Mouse (Mus musculus) lung, postnatal 0 days (tissue): Measurements from ENCODE around the gene H1f0. TPM values are rescaled to one million over a fixed set of nuclear protein-coding genes. Genes with fewer than 3 reads are reported as not detected.
A peak's percentile ranks its signal among the peaks of the same experiment; 100 is the strongest.

Source experiments
- ATAC-seq: fragments of 200-750 bp; cut with Nextera tagmentation; 2 replicates; pipeline ENCODE4 v1.8.0; 2017; ENCODE audit warnings: moderate library complexity
- DNase-seq: peaks from one replicate; pipeline ENCODE4 v3.0.0-alpha.2; 2016; ENCODE audit warnings: low spot score
- H3K27ac ChIP-seq: fragments of 300-500 bp; sonication (generic); 2 replicates; pipeline ENCODE4 v1.5.1; 2014; ENCODE audit warnings: antibody characterized with exemption, mild to moderate bottlenecking, low read length, mixed read lengths
- H3K27me3 ChIP-seq: fragments of 300-500 bp; sonication (generic); replicated peaks from 2 replicates; pipeline ENCODE4 v1.6.1; 2014; ENCODE audit warnings: low read length, mixed read lengths; ENCODE audit not compliant: insufficient read depth
- H3K36me3 ChIP-seq: fragments of 300-500 bp; sonication (generic); 2 replicates; pipeline ENCODE4 v1.6.1; 2014; ENCODE audit warnings: low read length, mixed read lengths; ENCODE audit not compliant: insufficient read depth
- H3K4me1 ChIP-seq: fragments of 300-500 bp; sonication (generic); 2 replicates; pipeline ENCODE4 v1.6.1; 2014; ENCODE audit warnings: antibody characterized with exemption, low read depth, low read length, mixed read lengths; ENCODE audit not compliant: insufficient read depth
- H3K4me2 ChIP-seq: fragments of 300-500 bp; sonication (generic); replicated peaks from 2 replicates; pipeline ENCODE4 v1.6.1; 2014; ENCODE audit warnings: low read depth, mild to moderate bottlenecking, low read length, moderate library complexity, mixed read lengths
- H3K4me3 ChIP-seq: fragments of 300-500 bp; sonication (generic); 2 replicates; pipeline ENCODE4 v1.5.1; 2014; ENCODE audit warnings: low read depth, low read length
- H3K9ac ChIP-seq: fragments of 300-500 bp; sonication (generic); replicated peaks from 2 replicates; pipeline ENCODE4 v1.6.1; 2014; ENCODE audit warnings: low read depth, mild to moderate bottlenecking
- H3K9me3 ChIP-seq: fragments of 300-500 bp; sonication (generic); 2 replicates; pipeline ENCODE4 v1.6.1; 2016; ENCODE audit warnings: low read length, mixed read lengths
- CTCF ChIP-seq: IDR thresholded peaks from 2 replicates; pipeline ENCODE4 v1.5.1; 2016; ENCODE audit warnings: antibody characterized with exemption, mild to moderate bottlenecking
- EP300 ChIP-seq: IDR thresholded peaks from 2 replicates; pipeline ENCODE4 v1.6.1; 2016; ENCODE audit warnings: antibody characterized with exemption, mild to moderate bottlenecking, control low read depth
- WGBS: fragments of 180-500 bp; shearing (Covaris S2); extraction: QIAGEN DNeasy Blood & Tissue Kit; methylation state at CpG from one replicate; pipeline ENCODE4 v1.1.7; 2014; 5-methylcytosine and 5-hydroxymethylcytosine counted together
- polyA plus RNA-seq: library from polyadenylated mRNA; unstranded; fragments of >200 nt; fragmentation: Nextera tagmentation; extraction: Ambion mirVana; gene quantifications from 2 replicates; pipeline ENCODE4 v1.2.1, GENCODE M21; 2015

Gene H1f0
- polyA plus RNA-seq, 1 experiment from 2014 or later: 263 TPM

DNA sequence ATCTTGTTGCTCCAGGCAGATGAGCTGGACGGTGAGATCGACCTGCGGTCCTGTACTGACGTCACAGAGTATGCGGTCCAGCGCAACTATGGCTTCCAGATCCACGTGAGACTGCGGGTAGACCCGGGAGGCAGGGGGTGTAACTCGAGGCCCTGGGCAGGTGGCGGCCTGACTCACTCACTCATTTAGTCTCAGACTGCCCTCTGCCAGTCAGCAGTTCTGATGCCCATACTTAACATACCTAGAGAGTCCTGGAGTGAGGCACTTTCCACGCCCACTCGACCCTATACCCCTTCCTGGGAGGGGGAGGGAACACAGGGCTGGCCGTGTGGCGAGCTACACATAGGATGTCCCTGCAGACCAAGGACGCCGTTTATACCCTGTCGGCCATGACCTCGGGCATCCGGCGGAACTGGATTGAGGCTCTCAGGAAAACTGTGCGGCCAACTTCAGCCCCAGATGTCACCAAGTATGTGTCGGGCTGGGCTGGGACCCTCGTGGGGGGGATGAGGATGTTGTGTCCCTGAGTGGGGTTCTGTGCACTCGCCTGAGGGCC is 37.2 kb upstream of the H1f0 start:
- Histone ChIP-seq H3K4me2 (no peak overlapping the region), H3K9ac (no peak overlapping the region), H3K9me3 (no peaks in the 10 kb centered on the region), H3K36me3 (peaks cover 43% of the 10 kb centered on the region), H3K27me3 (no peaks in the 10 kb centered on the region), H3K27ac (no peak overlapping the region), H3K4me1 (no peaks in the 10 kb centered on the region), H3K4me3 (no peak overlapping the region)
- DNase-seq (no peak), ATAC-seq (no peak)
- TF ChIP-seq CTCF: no peak
- TF ChIP-seq EP300: no peak
- 88% methylated on average over 25 of the region's 25 CpGs for WGBS

DNA sequence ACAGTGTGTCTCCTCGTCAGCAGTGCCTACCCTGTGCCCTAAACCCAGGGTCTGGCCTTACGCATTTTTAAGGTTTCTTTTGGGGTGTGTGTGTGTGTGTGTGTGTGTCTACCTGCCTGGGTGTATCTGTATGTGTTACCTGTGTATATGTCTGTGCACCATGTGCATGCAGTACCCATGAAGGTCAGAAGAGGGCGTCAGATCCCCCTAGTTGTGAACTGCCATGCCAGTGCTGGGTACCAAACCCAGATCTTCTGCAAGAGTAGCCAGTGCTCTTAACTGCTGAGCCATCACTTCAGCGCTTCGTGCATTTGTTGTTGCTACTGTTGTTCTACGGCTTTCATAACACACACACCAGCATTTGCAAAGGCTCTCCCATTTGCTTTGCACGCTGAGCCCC is 36.0 kb upstream of the H1f0 start:
- no peak overlapping the region for H3K4me2 ChIP-seq

DNA sequence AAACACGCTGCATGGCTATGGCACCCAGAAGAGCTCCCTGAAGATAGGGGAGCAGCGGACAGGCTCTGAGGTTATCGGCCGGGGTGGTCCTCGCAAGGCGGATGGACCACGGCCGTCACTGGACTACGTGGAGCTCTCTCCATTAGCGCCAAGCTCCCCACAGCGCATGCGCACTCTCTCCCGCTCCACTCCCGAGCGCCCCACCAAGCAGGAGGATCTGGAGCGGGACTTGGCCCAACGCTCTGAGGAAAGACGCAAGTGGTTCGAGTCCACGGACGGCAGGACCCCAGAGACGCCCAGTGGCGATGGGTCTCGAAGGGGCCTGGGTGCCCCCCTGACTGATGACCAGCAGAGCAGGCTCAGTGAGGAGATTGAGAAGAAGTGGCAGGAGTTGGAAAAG is 35.3 kb upstream of the H1f0 start:
- H3K4me1 ChIP-seq: no peaks in the 10 kb centered on the region
- H3K27ac ChIP-seq: no peak overlapping the region
- 97% methylated on average over 24 of the region's 24 CpGs for WGBS
- ATAC-seq (no peak), DNase-seq (no peak)
- no peaks in the 10 kb centered on the region for H3K27me3 ChIP-seq
- H3K4me3 ChIP-seq: no peak overlapping the region
- no peak for TF ChIP-seq EP300
- no peak for TF ChIP-seq CTCF
- H3K9me3 ChIP-seq: no peaks in the 10 kb centered on the region
- no peak overlapping the region for H3K9ac ChIP-seq
- H3K4me2 ChIP-seq: no peak overlapping the region
- peaks cover 46% of the 10 kb centered on the region for H3K36me3 ChIP-seq

More for the DNA sequence above, 36.0 kb upstream of the H1f0 start:
- H3K9me3 ChIP-seq: no peaks in the 10 kb centered on the region
- no peak overlapping the region for H3K9ac ChIP-seq
- H3K4me3 ChIP-seq: no peak overlapping the region
- ATAC-seq: no peak
- no peak overlapping the region for H3K27ac ChIP-seq
- H3K36me3 ChIP-seq: peaks cover 43% of the 10 kb centered on the region
- DNase-seq: no peak
- no peaks in the 10 kb centered on the region for H3K4me1 ChIP-seq
- TF ChIP-seq EP300: no peak
- TF ChIP-seq CTCF: peak; percentile 45
- WGBS: 91% methylated on average over 7 of the region's 7 CpGs
- H3K27me3 ChIP-seq: no peaks in the 10 kb centered on the region

DNA sequence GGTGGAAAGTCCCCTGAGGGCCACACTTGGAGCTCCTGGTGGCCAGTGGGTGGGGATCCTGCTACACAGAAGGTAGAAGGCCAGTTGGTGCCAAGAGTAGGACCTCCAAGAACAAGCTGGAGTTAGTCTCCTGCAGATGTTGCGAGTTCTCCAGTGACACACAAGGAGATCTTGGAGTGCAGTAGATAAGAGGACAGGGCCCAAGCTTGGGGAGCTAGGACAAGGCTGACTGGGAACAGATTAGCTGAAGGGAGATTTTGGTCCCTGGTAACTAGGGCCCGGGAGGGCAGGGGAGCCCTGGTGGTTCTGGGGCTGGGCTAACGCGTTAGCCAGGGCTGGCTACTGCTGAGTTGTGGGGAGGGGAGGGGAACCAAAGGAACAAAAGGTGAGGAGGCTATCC is 32.3 kb upstream of the H1f0 start:
- H3K36me3 ChIP-seq: peaks cover 38% of the 10 kb centered on the region
- no peak for TF ChIP-seq CTCF
- TF ChIP-seq EP300: no peak
- WGBS: 95% methylated on average over 4 of the region's 4 CpGs

DNA sequence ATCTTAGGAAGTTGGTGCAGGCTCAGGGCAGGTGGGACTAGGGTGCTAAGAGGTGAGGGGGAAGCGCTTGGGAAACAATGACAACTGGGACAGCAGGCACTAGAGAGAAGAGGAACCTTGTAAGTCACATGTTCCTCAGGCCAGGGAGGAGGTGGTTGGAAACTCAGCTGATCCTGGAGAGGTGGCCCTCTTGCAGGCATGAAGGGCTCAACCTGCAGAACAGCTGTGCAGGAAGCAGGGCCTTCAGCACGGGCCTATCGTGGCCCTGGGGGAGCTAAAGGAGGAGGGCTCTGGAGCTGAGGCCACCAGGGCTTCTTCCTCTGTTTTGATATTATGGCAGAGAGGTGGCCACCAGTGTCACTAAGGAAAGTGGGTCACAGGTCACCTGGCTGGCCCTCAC is 31.6 kb upstream of the H1f0 start:
- ATAC-seq: no peak
- no peaks in the 10 kb centered on the region for H3K4me1 ChIP-seq
- H3K4me2 ChIP-seq: no peak overlapping the region
- no peak overlapping the region for H3K4me3 ChIP-seq
- TF ChIP-seq CTCF: no peak
- no peak for TF ChIP-seq EP300
- H3K9ac ChIP-seq: no peak overlapping the region
- no peaks in the 10 kb centered on the region for H3K9me3 ChIP-seq
- no peaks in the 10 kb centered on the region for H3K27me3 ChIP-seq
- no peak for DNase-seq
- H3K36me3 ChIP-seq: peaks cover 32% of the 10 kb centered on the region
- WGBS: 79% methylated on average over 3 of the region's 3 CpGs
- no peak overlapping the region for H3K27ac ChIP-seq

More for the DNA sequence above, 32.3 kb upstream of the H1f0 start:
- H3K9me3 ChIP-seq: no peaks in the 10 kb centered on the region
- H3K27me3 ChIP-seq: no peaks in the 10 kb centered on the region
- no peak overlapping the region for H3K4me2 ChIP-seq
- no peak for DNase-seq
- no peak overlapping the region for H3K27ac ChIP-seq
- H3K4me3 ChIP-seq: no peak overlapping the region
- H3K4me1 ChIP-seq: no peaks in the 10 kb centered on the region
- ATAC-seq: no peak
- H3K9ac ChIP-seq: no peak overlapping the region

DNA sequence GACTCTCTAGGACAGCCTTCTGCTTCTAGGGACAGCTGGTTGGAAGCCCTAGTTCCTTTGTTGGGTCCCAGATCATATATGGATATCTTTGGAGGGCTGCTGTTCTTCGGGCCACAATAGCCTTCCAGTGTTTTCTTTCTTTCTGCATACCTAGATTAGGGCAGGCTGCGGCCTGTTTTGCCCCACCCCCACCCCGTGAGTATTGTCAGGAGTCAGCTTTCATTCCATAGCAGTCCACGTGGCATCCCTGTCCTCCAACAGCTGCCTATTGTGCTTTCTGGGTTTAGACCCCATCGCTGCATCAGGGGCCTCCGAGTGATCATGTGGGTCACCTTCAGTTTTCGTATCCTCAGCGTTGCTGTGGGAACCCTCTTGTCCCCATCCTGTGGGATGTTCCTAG is 29.9 kb upstream of the H1f0 start:
- no peaks in the 10 kb centered on the region for H3K27me3 ChIP-seq
- no peaks in the 10 kb centered on the region for H3K4me1 ChIP-seq
- H3K9ac ChIP-seq: no peak overlapping the region
- H3K36me3 ChIP-seq: peaks cover 26% of the 10 kb centered on the region; the same call in 1 of the 2 replicates
- TF ChIP-seq EP300: no peak
- no peak for TF ChIP-seq CTCF
- WGBS: 64% methylated on average over 8 of the region's 8 CpGs
- no peak overlapping the region for H3K4me3 ChIP-seq
- no peaks in the 10 kb centered on the region for H3K9me3 ChIP-seq
- ATAC-seq: no peak
- no peak overlapping the region for H3K27ac ChIP-seq
- no peak overlapping the region for H3K4me2 ChIP-seq
- no peak for DNase-seq

DNA sequence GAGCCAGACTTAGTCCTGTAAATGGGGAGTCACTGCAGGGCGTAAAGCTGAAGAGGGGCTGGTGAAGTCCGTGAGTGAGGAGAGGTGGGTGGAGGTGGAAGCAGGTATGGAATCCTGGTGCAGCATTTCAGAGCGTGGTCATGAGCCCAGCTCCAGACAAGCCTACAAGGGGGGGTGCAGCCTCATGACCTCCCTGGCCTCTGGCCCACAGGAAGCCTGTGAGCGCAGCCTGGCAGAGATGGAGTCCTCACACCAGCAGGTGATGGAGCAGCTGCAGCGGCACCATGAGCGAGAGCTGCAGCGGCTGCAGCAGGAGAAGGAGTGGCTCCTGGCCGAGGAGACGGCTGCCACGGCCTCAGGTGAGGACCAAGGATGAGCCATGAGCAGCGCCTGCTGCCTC is 28.7 kb upstream of the H1f0 start:
- Histone ChIP-seq H3K4me2 (no peak overlapping the region), H3K36me3 (peaks cover 23% of the 10 kb centered on the region; the same call in 1 of the 2 replicates)

More for the DNA sequence above, 28.7 kb upstream of the H1f0 start:
- no peak for ATAC-seq
- Histone ChIP-seq H3K4me3 (no peak overlapping the region), H3K9me3 (no peaks in the 10 kb centered on the region), H3K9ac (no peak overlapping the region), H3K4me1 (no peaks in the 10 kb centered on the region), H3K27me3 (no peaks in the 10 kb centered on the region), H3K27ac (no peak overlapping the region)
- no peak for DNase-seq
- WGBS: 78% methylated on average over 11 of the region's 11 CpGs
- TF ChIP-seq EP300 (no peak), CTCF (no peak)
